Mouse (Mus musculus): Measurements from ENCODE around the gene 1110051M20Rik. TPM values are rescaled to one million over a fixed set of nuclear protein-coding genes. Genes with fewer than 3 reads are reported as not detected.
A peak's percentile ranks its signal among the peaks of the same experiment; 100 is the strongest.

Gene 1110051M20Rik
- polyA plus RNA-seq, 1 experiment from 2014 or later: 98.6 TPM

DNA sequence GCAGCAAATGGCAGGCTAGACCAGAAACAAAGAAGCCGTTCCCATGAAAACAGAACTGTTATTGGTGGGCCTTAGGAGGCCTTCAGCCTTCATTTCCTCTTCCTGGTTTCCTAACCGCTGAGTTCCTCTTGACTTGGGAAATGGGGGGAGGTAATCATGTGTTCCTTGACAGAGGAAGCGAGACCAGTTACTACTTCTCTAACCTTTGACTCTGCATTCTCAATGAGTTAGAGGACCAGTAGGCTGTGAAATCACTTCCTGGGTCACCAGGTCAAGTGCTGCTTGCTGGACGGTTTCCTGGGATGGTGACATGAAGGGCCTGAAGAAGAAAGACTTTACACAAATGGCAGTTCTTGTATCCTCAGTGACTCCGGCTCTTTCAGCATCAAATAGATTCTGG is 32.1 kb downstream of the 1110051M20Rik start:
- Histone ChIP-seq H3K9me3 (ENCODE audit: control insufficient read depth, low read length) (no peaks in the 10 kb centered on the region), H3K27me3 (ENCODE audit: control insufficient read depth, insufficient read depth, low read length) (no peaks in the 10 kb centered on the region), H3K4me2 (no peak overlapping the region), H3K36me3 (ENCODE audit: control insufficient read depth, insufficient read depth, low read length) (no peaks in the 10 kb centered on the region), H3K4me1 (ENCODE audit: control insufficient read depth, insufficient read depth, low read length) (no peaks in the 10 kb centered on the region), H3K4me3 (ENCODE audit: low read depth, low read length) (no peak overlapping the region), H3K27ac (ENCODE audit: low read depth, low read length) (no peak overlapping the region), H3K9ac (ENCODE audit: low read length) (no peak overlapping the region)
- WGBS: 66% methylated on average over 5 of the region's 5 CpGs
- no peak for ATAC-seq (ENCODE audit: low FRiP score)
- DNase-seq (ENCODE audit: low spot score, missing footprints): no peak

DNA sequence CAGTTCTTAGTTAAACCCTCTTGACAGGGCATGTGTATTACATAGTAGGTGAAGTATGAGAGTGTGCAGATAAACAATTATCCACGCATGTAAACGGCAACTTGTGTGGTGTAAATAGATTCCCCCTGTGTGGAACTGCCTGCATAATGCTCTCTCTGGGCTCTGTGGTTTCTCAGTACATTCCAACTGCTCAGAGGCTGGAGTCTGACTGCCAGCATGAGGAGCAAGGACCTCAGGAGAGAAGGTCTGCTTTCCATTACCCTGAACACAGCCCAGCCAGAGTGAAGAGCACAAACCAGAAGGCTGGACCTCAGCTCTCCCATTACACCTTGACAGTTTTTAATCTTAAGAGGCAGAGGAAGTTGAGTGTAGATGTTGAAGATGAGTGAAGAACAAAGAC is 33.0 kb downstream of the 1110051M20Rik start:
- no peak for DNase-seq (ENCODE audit: low spot score, missing footprints)
- no peaks in the 10 kb centered on the region for H3K9me3 ChIP-seq (ENCODE audit: control insufficient read depth, low read length)
- no peak overlapping the region for H3K4me2 ChIP-seq
- 85% methylated on average over 2 of the region's 2 CpGs for WGBS
- no peak overlapping the region for H3K27ac ChIP-seq (ENCODE audit: low read depth, low read length)
- no peak overlapping the region for H3K9ac ChIP-seq (ENCODE audit: low read length)
- no peaks in the 10 kb centered on the region for H3K27me3 ChIP-seq (ENCODE audit: control insufficient read depth, insufficient read depth, low read length)
- H3K36me3 ChIP-seq (ENCODE audit: control insufficient read depth, insufficient read depth, low read length): no peaks in the 10 kb centered on the region
- no peaks in the 10 kb centered on the region for H3K4me1 ChIP-seq (ENCODE audit: control insufficient read depth, insufficient read depth, low read length)
- no peak overlapping the region for H3K4me3 ChIP-seq (ENCODE audit: low read depth, low read length)
- ATAC-seq (ENCODE audit: low FRiP score): no peak

DNA sequence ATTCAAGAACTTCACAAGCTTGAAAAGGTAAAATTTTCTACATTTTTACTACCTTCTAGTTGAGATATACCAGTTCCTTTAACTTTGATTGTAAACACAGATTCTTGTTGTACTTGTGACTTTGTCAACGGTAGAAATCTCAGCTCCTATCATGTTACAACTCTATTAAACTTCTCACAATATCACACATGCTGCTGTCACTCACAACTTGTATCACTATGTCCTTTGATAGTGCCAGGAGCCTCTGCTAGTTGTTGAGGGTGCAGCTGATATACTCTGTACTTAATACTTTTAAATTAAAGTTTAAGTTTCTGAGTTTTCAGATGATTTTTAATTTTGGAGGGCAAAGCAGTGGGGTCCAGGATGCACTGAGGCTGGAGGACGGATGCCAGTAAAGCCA is 36.5 kb downstream of the 1110051M20Rik start:
- Histone ChIP-seq H3K4me1 (ENCODE audit: control insufficient read depth, insufficient read depth, low read length) (no peaks in the 10 kb centered on the region), H3K36me3 (ENCODE audit: control insufficient read depth, insufficient read depth, low read length) (no peaks in the 10 kb centered on the region), H3K9ac (ENCODE audit: low read length) (no peak overlapping the region), H3K27ac (ENCODE audit: low read depth, low read length) (no peak overlapping the region), H3K27me3 (ENCODE audit: control insufficient read depth, insufficient read depth, low read length) (no peaks in the 10 kb centered on the region), H3K9me3 (ENCODE audit: control insufficient read depth, low read length) (no peaks in the 10 kb centered on the region), H3K4me2 (no peak overlapping the region), H3K4me3 (ENCODE audit: low read depth, low read length) (no peak overlapping the region)
- 86% methylated on average over 2 of the region's 2 CpGs for WGBS
- ATAC-seq (ENCODE audit: low FRiP score): no peak
- DNase-seq (ENCODE audit: low spot score, missing footprints): no peak

DNA sequence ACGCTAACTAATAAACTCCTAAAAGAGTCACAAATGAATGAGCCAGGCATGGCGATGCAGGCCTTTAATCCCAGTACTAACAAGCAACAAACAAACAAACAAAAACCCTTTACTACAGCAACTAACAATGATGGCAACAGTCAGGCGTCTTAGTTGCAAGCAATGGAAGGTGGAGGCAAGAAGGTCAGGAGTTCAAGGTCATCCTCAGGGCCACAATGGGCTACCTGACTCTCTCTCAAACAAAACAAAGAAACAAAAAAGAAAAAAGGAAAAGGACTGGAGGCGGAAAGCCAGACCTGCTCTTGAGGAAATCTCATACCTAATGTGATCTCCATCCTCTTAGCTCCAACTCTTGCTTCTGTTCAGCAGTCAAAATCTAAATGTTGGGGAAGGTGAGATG is 39.4 kb downstream of the 1110051M20Rik start:
- 86% methylated on average over 4 of the region's 4 CpGs for WGBS

DNA sequence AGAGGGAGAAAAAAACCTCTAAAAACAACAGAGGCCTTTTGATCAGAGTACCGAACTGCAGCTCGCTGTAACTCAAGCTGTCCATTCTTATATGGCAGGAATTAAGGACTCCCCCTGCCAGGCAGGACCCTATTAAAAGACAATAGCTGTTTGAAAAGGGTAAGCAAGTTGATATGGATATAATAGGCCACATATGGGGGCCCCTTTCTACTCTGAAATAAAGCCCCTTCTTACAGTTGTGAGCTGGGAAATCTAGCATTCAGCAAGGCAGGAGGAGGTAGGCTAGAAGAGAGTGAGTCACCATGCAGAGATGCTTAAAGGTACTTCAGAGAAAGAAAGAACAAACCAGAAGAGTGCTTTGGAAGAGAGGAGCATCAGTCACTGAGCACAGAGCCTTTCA is 44.8 kb downstream of the 1110051M20Rik start:
- Histone ChIP-seq H3K36me3 (ENCODE audit: control insufficient read depth, insufficient read depth, low read length) (no peaks in the 10 kb centered on the region), H3K27me3 (ENCODE audit: control insufficient read depth, insufficient read depth, low read length) (no peaks in the 10 kb centered on the region), H3K27ac (ENCODE audit: low read depth, low read length) (peak overlapping the region; percentile 57; the same call in 1 of the 2 replicates), H3K4me1 (ENCODE audit: control insufficient read depth, insufficient read depth, low read length) (peaks cover 15% of the 10 kb centered on the region), H3K9me3 (ENCODE audit: control insufficient read depth, low read length) (no peaks in the 10 kb centered on the region), H3K4me3 (ENCODE audit: low read depth, low read length) (no peak overlapping the region), H3K9ac (ENCODE audit: low read length) (no peak overlapping the region), H3K4me2 (no peak overlapping the region)
- ATAC-seq (ENCODE audit: low FRiP score) (peak; percentile 64), DNase-seq (ENCODE audit: low spot score, missing footprints) (no peak)
- WGBS: 3% methylated on average over 2 of the region's 2 CpGs

More for the DNA sequence above, 39.4 kb downstream of the 1110051M20Rik start:
- Histone ChIP-seq H3K4me3 (ENCODE audit: low read depth, low read length) (no peak overlapping the region), H3K27ac (ENCODE audit: low read depth, low read length) (no peak overlapping the region), H3K27me3 (ENCODE audit: control insufficient read depth, insufficient read depth, low read length) (no peaks in the 10 kb centered on the region), H3K4me1 (ENCODE audit: control insufficient read depth, insufficient read depth, low read length) (peaks cover 3% of the 10 kb centered on the region), H3K4me2 (no peak overlapping the region), H3K36me3 (ENCODE audit: control insufficient read depth, insufficient read depth, low read length) (no peaks in the 10 kb centered on the region), H3K9me3 (ENCODE audit: control insufficient read depth, low read length) (no peaks in the 10 kb centered on the region), H3K9ac (ENCODE audit: low read length) (no peak overlapping the region)
- DNase-seq (ENCODE audit: low spot score, missing footprints) (no peak), ATAC-seq (ENCODE audit: low FRiP score) (no peak)

DNA sequence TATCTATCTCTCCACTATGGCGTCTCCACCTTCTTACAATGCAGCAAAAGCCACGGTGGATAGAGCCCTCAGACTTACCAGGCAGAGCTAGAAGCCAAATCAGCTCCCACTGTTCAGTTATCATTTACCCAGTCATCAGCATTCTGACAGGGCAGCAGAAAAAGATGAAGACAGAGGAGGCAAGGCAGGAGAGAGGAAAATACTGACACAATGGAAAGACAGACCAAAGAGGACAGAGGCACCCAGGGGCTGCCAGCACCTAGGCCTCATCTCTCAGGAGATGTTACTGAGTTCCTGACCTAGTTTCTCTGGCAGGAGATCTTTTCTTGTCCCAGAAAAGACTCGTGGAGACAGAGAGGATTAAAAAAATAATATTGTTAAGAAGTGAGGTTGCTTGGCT is 45.3 kb downstream of the 1110051M20Rik start:
- Histone ChIP-seq H3K4me2 (no peak overlapping the region), H3K9ac (ENCODE audit: low read length) (no peak overlapping the region), H3K27ac (ENCODE audit: low read depth, low read length) (peak overlapping the region; percentile 35; the same call in 1 of the 2 replicates), H3K9me3 (ENCODE audit: control insufficient read depth, low read length) (no peaks in the 10 kb centered on the region), H3K36me3 (ENCODE audit: control insufficient read depth, insufficient read depth, low read length) (no peaks in the 10 kb centered on the region), H3K4me1 (ENCODE audit: control insufficient read depth, insufficient read depth, low read length) (peaks cover 17% of the 10 kb centered on the region), H3K4me3 (ENCODE audit: low read depth, low read length) (no peak overlapping the region), H3K27me3 (ENCODE audit: control insufficient read depth, insufficient read depth, low read length) (no peaks in the 10 kb centered on the region)
- ATAC-seq (ENCODE audit: low FRiP score): no peak; the same call in 1 of the 2 replicates
- DNase-seq (ENCODE audit: low spot score, missing footprints): no peak
- 33% methylated on average over 3 of the region's 3 CpGs for WGBS

DNA sequence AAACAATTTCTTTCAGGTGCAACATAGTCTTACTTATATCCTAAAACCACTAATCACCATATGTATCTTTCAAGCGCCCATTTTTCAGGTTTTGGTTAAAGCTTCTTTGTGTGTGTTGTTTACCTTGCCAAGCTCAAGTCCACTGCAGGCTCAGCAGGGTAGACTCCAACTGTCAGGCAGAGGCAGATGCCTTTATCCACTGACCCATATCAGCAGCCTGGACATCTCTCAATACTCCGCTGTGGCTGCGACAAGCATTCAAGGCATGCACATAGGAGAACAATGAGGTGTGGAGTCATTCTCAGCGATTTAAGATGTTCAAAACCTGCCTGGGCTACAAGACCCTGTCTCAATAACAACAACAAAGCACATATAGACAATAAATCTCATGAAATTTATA is 50.4 kb downstream of the 1110051M20Rik start:
- peaks cover 4% of the 10 kb centered on the region for H3K4me1 ChIP-seq (ENCODE audit: control insufficient read depth, insufficient read depth, low read length)
- no peak for DNase-seq (ENCODE audit: low spot score, missing footprints)

DNA sequence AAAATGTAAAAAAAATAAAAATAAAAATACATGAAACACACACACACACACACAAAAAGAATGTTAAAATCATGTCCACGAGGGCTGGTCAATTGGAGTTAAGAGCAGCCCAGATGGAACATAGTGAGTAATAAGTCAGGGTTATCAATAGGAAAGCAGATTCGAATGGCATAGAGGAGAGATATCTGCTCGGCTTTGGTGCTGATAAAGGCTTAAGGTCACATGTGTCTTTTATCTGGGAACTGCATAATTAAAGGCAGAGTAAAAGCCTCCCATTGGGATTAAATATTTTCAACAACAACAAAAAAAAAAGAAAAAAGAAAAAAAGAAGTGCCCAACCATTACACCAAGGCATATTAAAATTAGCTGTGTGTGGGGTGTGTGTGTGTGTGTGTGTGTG is 55.8 kb downstream of the 1110051M20Rik start:
- Histone ChIP-seq H3K36me3 (ENCODE audit: control insufficient read depth, insufficient read depth, low read length) (no peaks in the 10 kb centered on the region), H3K27me3 (ENCODE audit: control insufficient read depth, insufficient read depth, low read length) (no peaks in the 10 kb centered on the region), H3K4me1 (ENCODE audit: control insufficient read depth, insufficient read depth, low read length) (0 out of 2 replicates have a peak, but pooled peaks cover 2% of the 10 kb centered on the region), H3K4me3 (ENCODE audit: low read depth, low read length) (no peak overlapping the region), H3K27ac (ENCODE audit: low read depth, low read length) (no peak overlapping the region), H3K9ac (ENCODE audit: low read length) (no peak overlapping the region), H3K9me3 (ENCODE audit: control insufficient read depth, low read length) (no peaks in the 10 kb centered on the region), H3K4me2 (no peak overlapping the region)
- DNase-seq (ENCODE audit: low spot score, missing footprints): no peak
- 62% methylated on average over 3 of the region's 3 CpGs for WGBS
- no peak for ATAC-seq (ENCODE audit: low FRiP score)

More for the DNA sequence above, 50.4 kb downstream of the 1110051M20Rik start:
- no peak overlapping the region for H3K9ac ChIP-seq (ENCODE audit: low read length)
- H3K4me3 ChIP-seq (ENCODE audit: low read depth, low read length): no peak overlapping the region
- H3K27me3 ChIP-seq (ENCODE audit: control insufficient read depth, insufficient read depth, low read length): no peaks in the 10 kb centered on the region
- 48% methylated on average over 4 of the region's 4 CpGs for WGBS
- no peaks in the 10 kb centered on the region for H3K9me3 ChIP-seq (ENCODE audit: control insufficient read depth, low read length)
- H3K4me2 ChIP-seq: no peak overlapping the region
- no peak overlapping the region for H3K27ac ChIP-seq (ENCODE audit: low read depth, low read length)
- H3K36me3 ChIP-seq (ENCODE audit: control insufficient read depth, insufficient read depth, low read length): no peaks in the 10 kb centered on the region
- no peak for ATAC-seq (ENCODE audit: low FRiP score)

DNA sequence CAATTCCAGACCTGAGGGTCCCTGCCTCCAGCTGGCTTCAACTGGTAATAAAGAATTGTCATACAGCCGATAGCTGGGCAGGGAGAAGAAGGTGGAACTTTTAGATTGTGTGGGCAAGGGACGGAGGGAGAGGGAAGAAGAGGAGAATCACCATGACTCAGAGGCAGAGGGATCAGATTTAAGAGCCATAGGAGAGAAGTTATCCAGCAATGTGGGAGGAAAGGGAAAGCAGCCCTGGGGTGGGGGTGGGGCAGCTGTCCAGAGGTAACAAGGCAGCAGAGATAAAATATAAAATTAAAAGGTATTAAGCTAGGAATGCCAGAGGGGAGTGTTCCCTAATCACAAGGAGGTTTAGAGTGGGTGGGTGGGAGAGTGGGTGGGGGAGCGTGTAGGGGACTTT is 56.2 kb downstream of the 1110051M20Rik start:
- DNase-seq (ENCODE audit: low spot score, missing footprints) (no peak), ATAC-seq (ENCODE audit: low FRiP score) (no peak)
- WGBS: 61% methylated on average over 3 of the region's 3 CpGs
- H3K4me1 ChIP-seq (ENCODE audit: control insufficient read depth, insufficient read depth, low read length): 0 out of 2 replicates have a peak, but pooled peaks cover 2% of the 10 kb centered on the region
- no peak overlapping the region for H3K27ac ChIP-seq (ENCODE audit: low read depth, low read length)
- H3K9ac ChIP-seq (ENCODE audit: low read length): no peak overlapping the region
- H3K9me3 ChIP-seq (ENCODE audit: control insufficient read depth, low read length): no peaks in the 10 kb centered on the region
- no peak overlapping the region for H3K4me2 ChIP-seq
- no peaks in the 10 kb centered on the region for H3K36me3 ChIP-seq (ENCODE audit: control insufficient read depth, insufficient read depth, low read length)
- H3K4me3 ChIP-seq (ENCODE audit: low read depth, low read length): no peak overlapping the region
- no peaks in the 10 kb centered on the region for H3K27me3 ChIP-seq (ENCODE audit: control insufficient read depth, insufficient read depth, low read length)

All from midbrain, embryonic 11.5 days (tissue).